Comparison of ENCODE assay signal across 8 mouse cellular contexts in genomic region chr10:120201131-120201921, GRCm38 (mm10). TPM values are rescaled to one million over a fixed set of nuclear protein-coding genes. Genes with fewer than 3 reads are reported as not detected.
DNase-seq lines count a peak whose midpoint lies in the region; ATAC-seq and TF ChIP-seq lines count a peak whose summit lies in the region.

Gene Tmbim4, plus strand, starts transcription at chr10:120201590.

- no peaks in the 10 kb centered on the region for H3K36me3 ChIP-seq in forebrain, embryonic 11.5 days (ENCODE audit: control insufficient read depth, insufficient read depth, low read length)
- no peaks in the 10 kb centered on the region for H3K36me3 ChIP-seq in lung, embryonic 14.5 days (ENCODE audit: insufficient read depth)
- H3K36me3 ChIP-seq in neural tube, embryonic 15.5 days, result no peaks in the 10 kb centered on the region

- no peak within 1 kb of the TSS for H3K27ac ChIP-seq in forebrain, embryonic 11.5 days (ENCODE audit: low read depth, low read length)
- no peak within 1 kb of the TSS for H3K27ac ChIP-seq in lung, embryonic 14.5 days (ENCODE audit: low read depth)
- H3K27ac ChIP-seq in neural tube, embryonic 15.5 days (replicated peaks), result no peak within 1 kb of the TSS

- peak; percentile 60; the same call in 1 of the 2 replicates for ATAC-seq in forebrain, embryonic 11.5 days (replicated peaks; ENCODE audit: low FRiP score)
- peak; percentile 84 for ATAC-seq in lung, embryonic 14.5 days (ENCODE audit: insufficient read depth)
- no peak for ATAC-seq in neural tube, embryonic 15.5 days (ENCODE audit: low FRiP score)

- H3K27me3 ChIP-seq in forebrain, embryonic 11.5 days (ENCODE audit: control insufficient read depth, insufficient read depth, low read length), result peaks cover 12% of the 10 kb centered on the region
- H3K27me3 ChIP-seq in lung, embryonic 14.5 days (ENCODE audit: insufficient read depth, low read length), result peaks cover 9% of the 10 kb centered on the region; the same call in 1 of the 2 replicates
- H3K27me3 ChIP-seq in neural tube, embryonic 15.5 days (replicated peaks), result peaks cover 9% of the 10 kb centered on the region

- intact Hi-C loops in heart, postnatal 14 days (cut with DNase I), result loop anchor here (5.0 to 10.0 kb wide), 2 partner anchors 397 to 554 kb away; no protein-coding TSS in a partner anchor

- H3K9me3 ChIP-seq in forebrain, embryonic 11.5 days (ENCODE audit: control insufficient read depth, low read length), result no peaks in the 10 kb centered on the region
- no peaks in the 10 kb centered on the region for H3K9me3 ChIP-seq in lung, embryonic 14.5 days (ENCODE audit: low read depth, low read length)
- no peaks in the 10 kb centered on the region for H3K9me3 ChIP-seq in neural tube, embryonic 15.5 days (replicated peaks)

- H3K4me2 ChIP-seq in forebrain, embryonic 11.5 days (ENCODE audit: low read depth, low read length, severe bottlenecking), result peak within 1 kb of the TSS; percentile 76
- peak within 1 kb of the TSS; percentile 92 for H3K4me2 ChIP-seq in lung, embryonic 14.5 days
- H3K4me2 ChIP-seq in neural tube, embryonic 15.5 days, result peak within 1 kb of the TSS; percentile 87

- peak within 1 kb of the TSS; percentile 46 for H3K4me3 ChIP-seq in forebrain, embryonic 11.5 days (ENCODE audit: low read depth, low read length)
- H3K4me3 ChIP-seq in lung, embryonic 14.5 days (ENCODE audit: low read depth, low read length), result peak within 1 kb of the TSS; percentile 54
- peak within 1 kb of the TSS; percentile 48 for H3K4me3 ChIP-seq in neural tube, embryonic 15.5 days (replicated peaks)

- peak within 1 kb of the TSS; percentile 53 for H3K9ac ChIP-seq in forebrain, embryonic 11.5 days (ENCODE audit: low read length)
- H3K9ac ChIP-seq in lung, embryonic 14.5 days, result peak within 1 kb of the TSS; percentile 52
- peak within 1 kb of the TSS; percentile 41 for H3K9ac ChIP-seq in neural tube, embryonic 15.5 days (replicated peaks)

- H3K4me1 ChIP-seq in forebrain, embryonic 11.5 days (replicated peaks; ENCODE audit: control insufficient read depth, insufficient read depth, low read length), result peaks cover 5% of the 10 kb centered on the region; the same call in 1 of the 2 replicates
- H3K4me1 ChIP-seq in lung, embryonic 14.5 days (ENCODE audit: insufficient read depth), result no peaks in the 10 kb centered on the region
- peaks cover 11% of the 10 kb centered on the region for H3K4me1 ChIP-seq in neural tube, embryonic 15.5 days

- peak; percentile 62 for DNase-seq in CD4-positive helper T cell, adult 2 months (ENCODE audit: low read depth, low spot score)
- peak; percentile 84 for DNase-seq in adrenal gland, postnatal 14 days
- peak; percentile 75 for DNase-seq in forebrain, embryonic 11.5 days (ENCODE audit: low spot score)
- DNase-seq in heart, postnatal 14 days, result peak; percentile 85 to 87
- DNase-seq in large intestine, adult 2 months (ENCODE audit: low read depth, low spot score), result peak; percentile 19
- peak; percentile 67 for DNase-seq in lung, embryonic 14.5 days
- DNase-seq in thymus, postnatal 10 days (ENCODE audit: low spot score in 2 of 2), result peak; percentile 37 to 40

- 2% methylated on average over 65 of the region's 65 CpGs for WGBS in forebrain, embryonic 11.5 days
- 2% methylated on average over 65 of the region's 65 CpGs for WGBS in large intestine, adult 2 months
- WGBS in lung, embryonic 14.5 days, result 1% methylated on average over 65 of the region's 65 CpGs
- WGBS in neural tube, embryonic 15.5 days, result 1% methylated on average over 65 of the region's 65 CpGs

- no peak for TF ChIP-seq CTCF in lung, embryonic 14.5 days (IDR thresholded peaks at IDR 0.05; ENCODE audit: low read depth)

RNA-seq across cellular contexts. Expression of gene Tmbim4, which starts in this region (rescaled TPM):
- total RNA-seq in adrenal gland, postnatal 14 days (2021), result 114 and 117 TPM in 2 replicates
- polyA plus RNA-seq in forebrain, embryonic 11.5 days (2014; fragmentation: Nextera tagmentation; extraction: Ambion mirVana), result 74.0 and 77.6 TPM in 2 replicates
- total RNA-seq in heart, postnatal 14 days (2021), result 10 to 100 TPM; 91.0 to 91.8 TPM
- polyA plus RNA-seq in large intestine, adult 2 months (2012; rRNA removed), result 264 and 340 TPM in 2 replicates
- polyA plus RNA-seq in lung, embryonic 14.5 days (2014; fragmentation: Nextera tagmentation; extraction: Ambion mirVana), result 87.1 and 89.0 TPM in 2 replicates
- polyA plus RNA-seq in neural tube, embryonic 15.5 days (2015; fragmentation: Nextera tagmentation; extraction: Ambion mirVana), result 107 and 114 TPM in 2 replicates

Comparison
In these comparisons a context has a peak if more than half of its experiments do, and no peak if none do; other contexts are left out.
1. DNase-seq: peak in every context shown above with its lines; median percentile 86 in heart, postnatal 14 days; 84 in adrenal gland, postnatal 14 days; 75 in forebrain, embryonic 11.5 days; 67 in lung, embryonic 14.5 days; 62 in CD4-positive helper T cell, adult 2 months; 38 in thymus, postnatal 10 days; 19 in large intestine, adult 2 months.